ENCODE assay signal across 7 mouse cellular contexts in the genomic region with DNA sequence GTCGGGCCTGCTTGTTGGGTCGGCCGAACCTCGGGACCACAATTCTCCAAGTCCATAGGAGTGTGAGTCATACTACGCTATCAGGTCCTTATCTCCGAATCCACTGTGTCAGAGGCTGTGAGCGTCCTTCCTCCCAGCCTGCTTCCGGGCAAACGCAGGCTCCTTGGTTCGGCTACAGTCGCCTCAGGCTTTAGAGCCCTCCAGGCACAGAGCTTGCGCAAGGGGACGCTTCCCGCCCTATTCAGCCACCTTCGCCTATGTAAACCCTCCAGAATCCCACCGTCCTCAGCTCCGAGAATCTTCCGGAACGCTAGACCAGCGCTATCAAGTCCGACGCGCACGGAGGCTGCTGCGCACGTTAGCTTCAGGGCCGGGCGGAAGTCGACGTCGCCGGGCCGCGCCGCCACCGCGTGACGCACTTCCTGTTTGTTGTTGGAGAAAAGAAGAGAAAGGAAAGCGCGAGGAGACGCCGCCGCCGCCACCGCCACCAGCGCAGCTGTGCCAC. TPM values are rescaled to one million over a fixed set of nuclear protein-coding genes. Genes with fewer than 3 reads are reported as not detected.
DNase-seq lines count a peak whose midpoint lies in the region; ATAC-seq lines count a peak whose summit lies in the region.

A gene (plus strand): TSS at position 132 of the 505 bp plus-strand sequence.
A gene (minus strand): TSS at position 380 of the 505 bp plus-strand sequence.

- peak within 1 kb of the TSS; percentile 95 for H3K4me3 ChIP-seq in intestine, embryonic 16.5 days (ENCODE audit: low read length)
- peak within 1 kb of the TSS; percentile 98 for H3K4me3 ChIP-seq in midbrain, embryonic 11.5 days (ENCODE audit: low read depth, low read length)

- intact Hi-C loops in left cerebral cortex, postnatal 36 days (cut with DNase I) = loop anchor here (2.0 kb wide), 1 partner anchor 167 kb away; a partner anchor contains a TSS

- no peaks in the 10 kb centered on the region for H3K36me3 ChIP-seq in intestine, embryonic 16.5 days (ENCODE audit: control insufficient read depth, insufficient read depth, low read length)
- no peaks in the 10 kb centered on the region for H3K36me3 ChIP-seq in midbrain, embryonic 11.5 days (ENCODE audit: control insufficient read depth, insufficient read depth, low read length)

- peak within 1 kb of the TSS; percentile 62 for H3K4me2 ChIP-seq in intestine, embryonic 16.5 days (ENCODE audit: low read depth, low read length)
- H3K4me2 ChIP-seq in midbrain, embryonic 11.5 days = peak within 1 kb of the TSS; percentile 73

- H3K27me3 ChIP-seq in intestine, embryonic 16.5 days (replicated peaks; ENCODE audit: control insufficient read depth, insufficient read depth, low read length) = no peaks in the 10 kb centered on the region
- no peaks in the 10 kb centered on the region for H3K27me3 ChIP-seq in midbrain, embryonic 11.5 days (ENCODE audit: control insufficient read depth, insufficient read depth, low read length)

- peak; percentile 96 for ATAC-seq in intestine, embryonic 16.5 days
- peak; percentile 98 for ATAC-seq in midbrain, embryonic 11.5 days (ENCODE audit: low FRiP score)

- peak within 1 kb of the TSS; percentile 96 for H3K9ac ChIP-seq in intestine, embryonic 16.5 days (ENCODE audit: low read depth, low read length)
- peak within 1 kb of the TSS; percentile 97 for H3K9ac ChIP-seq in midbrain, embryonic 11.5 days (ENCODE audit: low read length)

- WGBS in intestine, embryonic 16.5 days = under 1% methylated on average over 46 of the region's 46 CpGs
- WGBS in midbrain, embryonic 11.5 days = under 1% methylated on average over 46 of the region's 46 CpGs

- DNase-seq in adrenal gland, adult 2 months = peak; percentile 98
- peak; percentile 88 for DNase-seq in embryo, embryonic 11.5 days (ENCODE audit: low read depth, low spot score)
- peak; percentile 97 to 98 for DNase-seq in gastrocnemius, postnatal 4 days (ENCODE audit: low spot score in 2 of 2)
- DNase-seq in left cerebral cortex, postnatal 36 days (ENCODE audit: low spot score in 2 of 2) = peak; percentile 99 to 100
- DNase-seq in midbrain, embryonic 11.5 days (ENCODE audit: low spot score, missing footprints) = peak; percentile 99
- peak; percentile 88 for DNase-seq in skeletal muscle tissue, adult 2 months (ENCODE audit: low read depth, low spot score)

- H3K4me1 ChIP-seq in intestine, embryonic 16.5 days (ENCODE audit: control insufficient read depth, insufficient read depth, low read length) = peaks cover 13% of the 10 kb centered on the region
- peaks cover 15% of the 10 kb centered on the region for H3K4me1 ChIP-seq in midbrain, embryonic 11.5 days (ENCODE audit: control insufficient read depth, insufficient read depth, low read length)

- H3K27ac ChIP-seq in intestine, embryonic 16.5 days (ENCODE audit: low read length) = peak within 1 kb of the TSS; percentile 99
- H3K27ac ChIP-seq in midbrain, embryonic 11.5 days (ENCODE audit: low read depth, low read length) = peak within 1 kb of the TSS; percentile 92

- H3K9me3 ChIP-seq in intestine, embryonic 16.5 days (ENCODE audit: control insufficient read depth, low read length) = no peaks in the 10 kb centered on the region
- H3K9me3 ChIP-seq in midbrain, embryonic 11.5 days (ENCODE audit: control insufficient read depth, low read length) = no peaks in the 10 kb centered on the region

RNA-seq across cellular contexts. Expression of the first gene that starts in this region (rescaled TPM):
- 100 to 1,000 TPM; 117 to 138 TPM for total RNA-seq in adrenal gland, adult 2 months (2021)
- 34.3 and 46.2 TPM in 2 replicates for polyA plus RNA-seq in adrenal gland, adult 2 months (2012; rRNA removed)
- 10 to 100 TPM; 82.6 to 98.4 TPM for total RNA-seq in gastrocnemius, postnatal 4 days (2021)
- 103 and 109 TPM in 2 replicates for polyA plus RNA-seq in intestine, embryonic 16.5 days (2015; fragmentation: Nextera tagmentation; extraction: Ambion mirVana)
- total RNA-seq in left cerebral cortex, postnatal 36 days (2021) = 100 to 1,000 TPM; 168 to 174 TPM
- 247 and 262 TPM in 2 replicates for polyA plus RNA-seq in midbrain, embryonic 11.5 days (2014; fragmentation: Nextera tagmentation; extraction: Ambion mirVana)

RNA-seq across cellular contexts. Expression of the second gene that starts in this region (rescaled TPM):
- 1 to 10 TPM in 1 of 2 experiments, not detected in 1; 1.7 TPM for total RNA-seq in adrenal gland, adult 2 months (2021)
- polyA plus RNA-seq in adrenal gland, adult 2 months (2012; rRNA removed) = not detected in 2 replicates
- not detected for total RNA-seq in gastrocnemius, postnatal 4 days (2021)
- polyA plus RNA-seq in intestine, embryonic 16.5 days (2015; fragmentation: Nextera tagmentation; extraction: Ambion mirVana) = not detected in 2 replicates
- total RNA-seq in left cerebral cortex, postnatal 36 days (2021) = not detected
- not detected in 2 replicates for polyA plus RNA-seq in midbrain, embryonic 11.5 days (2014; fragmentation: Nextera tagmentation; extraction: Ambion mirVana)

Comparison
In these comparisons a context has a peak if more than half of its experiments do, and no peak if none do; other contexts are left out.
1. Peak in every context shown above with its lines: DNase-seq, ATAC-seq, H3K4me3 ChIP-seq and H3K27ac ChIP-seq.